In genomic region chr3:84259281-84260023, GRCm38 (mm10) we compare ENCODE assay signal across 8 mouse cellular contexts. TPM values are rescaled to one million over a fixed set of nuclear protein-coding genes. Genes with fewer than 3 reads are reported as not detected.
A peak's percentile ranks its signal among the peaks of the same experiment; 100 is the strongest.
DNase-seq lines count a peak whose midpoint lies in the region; ATAC-seq and TF ChIP-seq lines count a peak whose summit lies in the region.

No protein-coding gene starts in this region.

- H3K9me3 ChIP-seq in ES-E14 (ENCODE audit: control insufficient read depth, insufficient read depth, low read depth, low read length), result no peaks in the 10 kb centered on the region
- no peaks in the 10 kb centered on the region for H3K9me3 ChIP-seq in lung, embryonic 14.5 days (ENCODE audit: low read depth, low read length)

- TF ChIP-seq CTCF in cerebellum, adult 2 months (IDR thresholded peaks at IDR 0.05; ENCODE audit: borderline replicate concordance, insufficient read depth, low read depth, low read length), result no peak
- no peak for TF ChIP-seq CTCF in lung, embryonic 14.5 days (IDR thresholded peaks at IDR 0.05; ENCODE audit: low read depth)

- no peaks in the 10 kb centered on the region for H3K36me3 ChIP-seq in ES-E14 (ENCODE audit: control insufficient read depth, insufficient read depth, low read length, poor library complexity, severe bottlenecking)
- no peaks in the 10 kb centered on the region for H3K36me3 ChIP-seq in lung, embryonic 14.5 days (ENCODE audit: insufficient read depth)

- H3K27me3 ChIP-seq in cerebellum, adult 2 months (ENCODE audit: control insufficient read depth, insufficient read depth, low read length), result no peaks in the 10 kb centered on the region
- 0 out of 2 replicates have a peak, but pooled peaks cover 3% of the 10 kb centered on the region for H3K27me3 ChIP-seq in lung, embryonic 14.5 days (ENCODE audit: insufficient read depth, low read length)

- TF ChIP-seq POLR2A in cerebellum, adult 2 months (IDR thresholded peaks at IDR 0.05; ENCODE audit: borderline replicate concordance, insufficient read depth, low read length), result 0 out of 2 replicates have a peak, but pooled peaks have one; percentile 13

- peak overlapping the region; percentile 70 to 77 for H3K4me3 ChIP-seq in ES-E14 (ENCODE audit: insufficient read depth in 1 of 2, low read depth in 1 of 2, low read length in 2 of 2, poor library complexity in 1 of 2, severe bottlenecking in 1 of 2)
- peak overlapping the region; percentile 95 for H3K4me3 ChIP-seq in cerebellum, adult 2 months (replicated peaks; ENCODE audit: insufficient read depth, low read depth, low read length)
- H3K4me3 ChIP-seq in lung, embryonic 14.5 days (ENCODE audit: low read depth, low read length), result peak overlapping the region; percentile 66

- peak overlapping the region; percentile 71 for H3K9ac ChIP-seq in ES-E14 (ENCODE audit: insufficient read depth, low read depth, low read length, poor library complexity, severe bottlenecking)
- peak overlapping the region; percentile 59 for H3K9ac ChIP-seq in lung, embryonic 14.5 days

- peak overlapping the region; percentile 99 for H3K4me2 ChIP-seq in lung, embryonic 14.5 days

- under 1% methylated on average over 73 of the region's 74 CpGs for WGBS in cerebellum, adult 2 months
- under 1% methylated on average over 74 of the region's 74 CpGs for WGBS in lung, embryonic 14.5 days

- in situ Hi-C loops in ES-E14 (cut with MboI; ENCODE audit: low sequenced_read_pairs in 2 of 2, unreplicated experiment in 2 of 2), result no loop called here

- no peak for DNase-seq in ES-E14 (ENCODE audit: low read depth, low spot score)
- peak; percentile 79 to 81 for DNase-seq in cerebellum, adult 2 months
- DNase-seq in forelimb bud, embryonic 11.5 days (ENCODE audit: low read depth, low spot score), result peak; percentile 57
- DNase-seq in heart, postnatal 4 days, result peak; percentile 65
- DNase-seq in layer of hippocampus, adult 9-10 months (ENCODE audit: low spot score), result peak; percentile 61
- DNase-seq in lung, embryonic 14.5 days, result peak; percentile 71
- DNase-seq in thymus, postnatal 10 days (ENCODE audit: low spot score in 2 of 2), result peak; percentile 24 to 48

- H3K27ac ChIP-seq in ES-E14 (ENCODE audit: insufficient read depth, low read depth, low read length, poor library complexity, severe bottlenecking), result no peak overlapping the region
- H3K27ac ChIP-seq in cerebellum, adult 2 months (ENCODE audit: insufficient read depth, low read length), result peak overlapping the region; percentile 87
- peak overlapping the region; percentile 48; the same call in 1 of the 2 replicates for H3K27ac ChIP-seq in lung, embryonic 14.5 days (ENCODE audit: low read depth)

- ATAC-seq in lung, embryonic 14.5 days (ENCODE audit: insufficient read depth), result peak; percentile 86
- peak; percentile 70 for ATAC-seq in neutrophil, adult 5-6 weeks (ENCODE audit: extremely low read depth, insufficient number of reproducible peaks, low FRiP score, poor library complexity, severe bottlenecking)

- 0 out of 4 replicates have a peak, but pooled peaks cover 4 to 7% of the 10 kb centered on the region in 2 experiments for H3K4me1 ChIP-seq in ES-E14 (ENCODE audit: control insufficient read depth in 2 of 2, insufficient read depth in 2 of 2, low read length in 2 of 2, poor library complexity in 1 of 2)
- no peaks in the 10 kb centered on the region for H3K4me1 ChIP-seq in cerebellum, adult 2 months (ENCODE audit: control insufficient read depth, insufficient read depth, low read length)
- peaks cover 7% of the 10 kb centered on the region for H3K4me1 ChIP-seq in lung, embryonic 14.5 days (ENCODE audit: insufficient read depth)

TF ChIP-seq in ES-E14, 5 proteins besides CTCF, POLR2A, EP300 and RAD21:
- TF ChIP-seq CHD2 (IDR thresholded peaks at IDR 0.05; ENCODE audit: low read depth, low read length) (no peak), HCFC1 (IDR thresholded peaks at IDR 0.05; ENCODE audit: borderline replicate concordance, insufficient read depth, low read length) (no peak), ZNF384 (IDR thresholded peaks at IDR 0.05; ENCODE audit: low read depth, low read length) (no peak), ZC3H11A (IDR thresholded peaks at IDR 0.05; ENCODE audit: borderline replicate concordance, low read depth, low read length) (no peak), MAFK (IDR thresholded peaks at IDR 0.05; ENCODE audit: insufficient read depth, low read depth, low read length) (no peak)
TF ChIP-seq in ES-E14: peak in this region for 0.

RNA-seq across cellular contexts. Expression of gene Trim2, which starts 47.2 kb away (rescaled TPM):
- total RNA-seq in ES-E14 (2012; rRNA removed), result 27.3 and 50.2 TPM in 2 replicates
- polyA plus RNA-seq in cerebellum, adult 2 months (2012; rRNA removed), result 120 and 129 TPM in 2 replicates
- 10 to 100 TPM in 1 of 2 experiments, 1 to 10 TPM in 1; 8.9 to 10.1 TPM for total RNA-seq in heart, postnatal 4 days (2021)
- 25.9 and 27.0 TPM in 2 replicates for polyA plus RNA-seq in lung, embryonic 14.5 days (2014; fragmentation: Nextera tagmentation; extraction: Ambion mirVana)
- total RNA-seq in neutrophil, adult 5-6 weeks (2017), result 0.93 and 2.1 TPM in 2 replicates
